Mouse (Mus musculus): ENCODE data around the gene Tmcc2. TPM values are rescaled to one million over a fixed set of nuclear protein-coding genes. Genes with fewer than 3 reads are reported as not detected.
A peak's percentile ranks its signal among the peaks of the same experiment; 100 is the strongest.

The Tmcc2 gene
- total RNA-seq, 2 experiments from 2014 or later: 36.8 to 41.5 TPM

GRCm38 (mm10) chr1:132316625-132316994 is 74.5 kb downstream of the Tmcc2 start:
- DNase-seq (ENCODE audit: low spot score): no peak

DNA sequence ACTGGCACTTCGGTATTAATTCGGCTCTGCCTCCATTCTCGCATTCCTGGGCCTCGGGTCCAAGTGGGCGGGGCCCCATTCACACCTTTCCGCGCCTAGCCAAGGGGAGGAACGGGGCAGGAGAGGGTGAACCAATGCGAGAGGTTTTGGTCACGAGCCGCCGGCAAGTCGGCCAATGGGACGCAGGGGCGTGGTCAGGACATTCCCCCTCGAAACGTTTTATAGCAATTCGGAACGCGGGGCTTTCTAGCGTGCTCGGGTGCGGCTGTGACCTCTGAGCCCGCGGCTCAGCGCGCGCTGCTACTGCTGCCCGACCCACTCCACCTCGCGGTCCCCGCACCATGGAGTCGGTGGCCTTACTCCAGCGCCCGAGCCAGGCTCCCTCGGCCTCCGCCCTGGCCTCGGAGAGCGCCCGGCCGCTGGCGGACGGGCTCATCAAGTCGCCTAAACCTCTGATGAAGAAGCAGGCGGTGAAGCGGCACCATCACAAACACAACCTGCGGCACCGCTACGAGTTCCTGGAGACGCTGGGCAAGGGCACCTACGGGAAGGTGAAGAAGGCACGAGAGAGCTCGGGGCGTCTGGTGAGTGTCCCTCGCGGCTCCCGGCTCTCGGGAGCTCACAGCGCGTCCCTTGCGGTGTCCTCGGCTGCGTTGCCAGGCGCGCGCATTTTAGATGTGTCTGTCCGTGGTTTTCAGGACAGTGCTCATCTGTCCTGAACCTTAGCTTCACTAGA is 75.0 kb downstream of the Tmcc2 start, which contains the start of gene Nuak2:
Gene Nuak2, plus strand, starts transcription at position 238 of the 736 bp plus-strand sequence.
- peak; percentile 88 for DNase-seq (ENCODE audit: low spot score)

- DNase-seq (ENCODE audit: low spot score): peak; percentile 69
Measured at GRCm38 (mm10) chr1:132312703-132313102, 78.4 kb downstream of the Tmcc2 start.

DNA sequence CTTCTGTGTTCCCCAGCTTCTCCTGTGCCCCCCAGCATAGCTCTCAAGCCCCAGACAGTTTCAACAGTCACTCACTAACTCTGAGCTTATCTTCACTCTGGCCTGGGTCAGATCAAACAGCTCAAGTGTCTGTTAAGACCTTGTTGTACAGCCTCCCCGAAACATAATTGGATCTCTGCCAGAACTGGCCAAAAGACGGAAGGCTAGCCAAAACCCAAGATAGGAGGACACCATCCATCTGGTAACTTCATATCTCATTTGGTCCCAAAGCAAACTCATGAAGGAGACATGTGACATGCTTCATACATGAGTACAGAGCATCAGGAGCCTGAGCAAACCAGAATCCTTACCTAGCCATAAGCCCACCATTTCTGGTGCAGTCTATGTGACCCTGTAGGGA is 79.0 kb downstream of the Tmcc2 start:
- DNase-seq (ENCODE audit: low spot score): no peak

DNA sequence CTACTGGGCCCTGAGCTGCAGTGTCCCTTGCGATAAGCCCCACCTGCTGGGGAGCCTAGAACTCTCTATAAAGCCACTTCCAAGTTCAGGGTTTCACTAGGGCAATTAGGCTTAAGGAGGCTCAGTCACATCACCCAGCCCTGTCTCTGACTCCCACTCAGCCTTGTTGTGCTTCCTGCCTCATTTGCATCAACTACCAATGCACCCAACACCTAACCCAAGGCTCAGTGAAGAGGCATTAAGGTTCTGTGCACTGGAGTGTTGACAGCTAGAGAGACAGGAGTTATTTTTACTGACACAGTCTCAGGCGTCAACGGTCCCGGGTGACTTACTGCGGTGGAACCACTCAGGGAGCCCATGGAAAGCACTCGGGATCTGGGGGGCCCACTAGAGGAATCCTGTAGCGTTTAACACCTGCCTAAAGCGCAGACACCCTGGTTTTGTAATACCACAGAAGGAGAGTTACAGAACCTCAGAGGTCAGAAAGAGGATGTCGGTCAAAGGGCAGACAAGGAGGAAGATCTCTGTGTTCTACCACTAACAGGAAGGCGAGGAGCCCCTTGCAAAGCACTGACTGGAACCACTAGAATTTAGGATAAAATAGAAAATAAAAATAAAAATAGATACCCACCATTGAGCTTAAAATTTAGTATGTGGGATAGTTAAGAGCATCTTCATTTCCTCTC is 79.8 kb downstream of the Tmcc2 start:
- no peak for DNase-seq (ENCODE audit: low spot score)

- DNase-seq (ENCODE audit: low spot score): no peak
Measured at GRCm38 (mm10) chr1:132310754-132311153, 80.3 kb downstream of the Tmcc2 start.

GRCm38 (mm10) chr1:132308674-132309073 is 82.4 kb downstream of the Tmcc2 start:
- no peak for DNase-seq (ENCODE audit: low spot score)

- no peak for DNase-seq (ENCODE audit: low spot score)
Measured at GRCm38 (mm10) chr1:132307962-132308361, 83.1 kb downstream of the Tmcc2 start.

DNA sequence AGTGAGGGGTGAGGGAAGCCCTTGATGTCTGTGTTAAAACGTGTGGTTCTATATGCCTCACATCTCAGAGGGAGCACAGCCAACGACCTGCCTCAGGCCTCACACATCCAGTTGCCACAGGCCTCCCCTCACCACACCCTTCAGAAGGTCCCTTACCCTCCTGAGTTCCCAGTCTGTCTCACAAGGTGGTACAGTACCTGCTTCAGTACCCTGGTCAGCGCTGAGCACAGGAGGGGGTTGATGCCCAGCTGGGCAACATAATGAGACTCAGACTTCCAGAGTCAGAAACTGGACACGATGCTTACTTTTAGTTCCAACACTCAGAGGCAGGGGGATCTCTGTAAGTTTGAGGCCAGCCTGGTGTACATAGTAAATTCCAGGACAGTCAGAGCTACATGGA is 84.3 kb downstream of the Tmcc2 start:
- no peak for DNase-seq (ENCODE audit: low spot score)

Other genes starting within 250 kb of the Tmcc2 start
- not detected for gene Lemd1, start 199.8 kb downstream of the Tmcc2 start, total RNA-seq (2021)
- not detected for gene AC124108.1, start 199.8 kb downstream of the Tmcc2 start, total RNA-seq (2021)
- gene Gm10188, start 161.5 kb downstream of the Tmcc2 start, total RNA-seq (2021): not detected
- gene Klhdc8a, start 92.7 kb downstream of the Tmcc2 start, total RNA-seq (2021): under 1 TPM; 0.27 to 0.36 TPM
- 1 to 10 TPM in 1 of 2 experiments, under 1 TPM in 1; 0.87 to 1.1 TPM for gene Nuak2, start 75.2 kb downstream of the Tmcc2 start, total RNA-seq (2021)
- 1 to 10 TPM; 9.6 to 9.9 TPM for gene Dstyk, start 26.3 kb upstream of the Tmcc2 start, total RNA-seq (2021)
- gene Rbbp5, start 86.1 kb upstream of the Tmcc2 start, total RNA-seq (2021): 10 to 100 TPM; 16.9 to 20.3 TPM
- 1 to 10 TPM; 1.1 to 1.4 TPM for gene Tmem81, start 114.9 kb upstream of the Tmcc2 start, total RNA-seq (2021)
- gene Cntn2, start 152.0 kb upstream of the Tmcc2 start, total RNA-seq (2021): under 1 TPM in 1 of 2 experiments, not detected in 1; 0.11 TPM

All from gastrocnemius, adult 18-20 months (tissue).